Mouse (Mus musculus): ENCODE results near the gene Lrp2bp.

DNA sequence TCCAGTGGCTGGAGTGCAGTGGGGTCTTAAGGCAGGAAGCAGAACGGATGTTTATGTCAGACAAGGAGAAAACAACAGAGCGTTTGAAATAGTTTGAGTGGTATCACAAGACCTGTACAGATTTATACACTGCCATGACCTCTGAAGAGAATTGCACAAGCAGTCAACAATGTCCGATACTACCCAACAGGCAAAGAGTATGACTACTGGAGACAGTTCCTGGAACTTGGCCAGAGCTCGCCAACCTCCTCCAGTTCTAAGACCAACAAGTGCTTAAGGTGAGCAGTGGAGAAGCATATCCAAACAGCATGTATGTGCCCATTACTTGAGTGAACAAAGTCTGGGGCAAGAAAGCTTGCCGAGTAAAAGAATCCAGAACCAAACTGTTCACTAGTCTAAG lies 76.1 kb downstream of the Lrp2bp start:
- TF ChIP-seq CTCF (IDR thresholded peaks at IDR 0.05; ENCODE audit: borderline replicate concordance, insufficient read depth, low read depth, low read length) (no peak), POLR2A (IDR thresholded peaks at IDR 0.05; ENCODE audit: borderline replicate concordance, insufficient read depth, low read length) (no peak)
